Mouse (Mus musculus): ENCODE data around the gene Hist1h1b.

- no peak for TF ChIP-seq ZC3H11A (IDR thresholded peaks at IDR 0.05; ENCODE audit: borderline replicate concordance, low read depth, low read length)
- no peak for TF ChIP-seq MAFK (IDR thresholded peaks at IDR 0.05; ENCODE audit: insufficient read depth, low read depth, low read length)
Measured at GRCm38 (mm10) chr13:21790601-21791283, 10.3 kb upstream of the Hist1h1b start.
